Mouse (Mus musculus): ENCODE measurements around the gene Plch1.

The Plch1 gene

DNA sequence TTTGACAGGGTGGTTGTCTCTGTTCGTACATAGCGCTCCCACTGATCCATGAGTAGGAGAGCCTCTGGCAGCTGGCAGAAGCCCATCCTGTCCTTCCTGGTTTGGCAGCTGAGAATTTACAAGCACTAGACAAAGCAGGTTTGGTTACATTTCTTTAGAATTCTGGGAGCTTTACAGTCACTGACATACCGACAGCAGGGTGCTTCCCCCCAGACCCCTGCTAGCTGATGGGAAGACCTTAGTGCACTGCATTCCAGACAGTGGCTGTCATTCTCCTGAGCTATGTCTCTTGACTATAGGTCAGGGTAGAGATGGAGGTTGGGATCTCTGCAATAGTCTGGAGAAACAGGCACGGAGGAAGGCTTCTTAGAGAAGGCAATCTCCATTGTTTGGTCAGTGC is 230.5 kb downstream of the Plch1 start:
- DNase-seq: no peak

DNA sequence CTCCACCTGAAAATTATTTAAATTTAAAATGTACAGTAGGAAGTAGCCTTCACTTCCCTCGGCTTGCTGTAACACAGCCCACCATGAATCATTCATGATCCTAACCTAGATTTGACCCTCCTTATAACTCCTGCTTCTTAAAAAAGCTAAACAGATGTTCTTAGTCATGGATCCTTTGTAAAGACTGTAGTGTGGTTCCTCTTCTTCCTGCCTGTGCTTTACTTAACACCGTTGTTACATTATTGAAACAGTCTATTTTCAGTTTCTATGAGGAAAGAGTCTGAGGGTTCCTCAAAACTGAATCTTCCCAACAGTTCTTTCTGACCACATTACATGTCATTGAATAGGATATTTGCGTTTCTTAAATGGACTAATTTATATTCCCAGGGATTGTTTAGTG is 234.0 kb downstream of the Plch1 start:
- no peak for DNase-seq

DNA sequence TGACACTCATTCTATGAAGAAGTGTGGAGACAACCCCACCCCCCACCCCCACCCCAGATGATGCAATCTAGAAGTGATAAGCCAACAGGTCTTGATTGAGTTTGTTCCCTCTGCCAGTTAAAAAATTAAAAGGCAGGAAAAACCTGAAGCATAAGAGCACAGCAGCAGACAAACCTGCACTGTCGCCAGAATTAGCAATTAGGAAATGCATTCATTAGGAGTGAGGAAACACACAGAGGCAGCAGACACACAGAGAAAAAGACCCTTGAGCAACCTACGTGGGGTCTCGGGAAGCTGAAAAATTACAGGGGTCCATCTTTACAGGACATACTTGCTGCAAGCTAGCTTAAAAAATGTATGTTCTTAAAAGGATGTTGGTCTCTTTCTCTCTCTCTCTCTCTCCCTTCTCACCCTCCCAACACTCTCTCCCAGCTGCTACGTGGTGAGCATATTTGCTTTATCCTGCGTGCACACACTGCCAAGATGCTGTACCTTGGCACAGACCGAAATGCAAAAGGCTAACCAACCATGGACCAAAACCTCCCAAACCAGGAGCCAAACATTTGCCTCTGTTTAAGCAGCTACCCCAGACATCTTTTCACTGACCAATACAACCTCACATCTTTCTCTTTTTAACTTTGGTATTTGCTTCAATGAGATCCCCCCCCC is 234.6 kb downstream of the Plch1 start:
- no peak for DNase-seq

Data from cerebellum, adult 11 months (tissue).